Mouse (Mus musculus): ENCODE data around the gene Fndc5. TPM values are rescaled to one million over a fixed set of nuclear protein-coding genes. Genes with fewer than 3 reads are reported as not detected.
A peak's percentile ranks its signal among the peaks of the same experiment; 100 is the strongest.

The Fndc5 gene
- polyA plus RNA-seq, 1 experiment from 2014 or later, result 20.0 TPM

GRCm38 (mm10) chr4:129112231-129112630, 24.6 kb upstream of the Fndc5 start:
- H3K4me3 ChIP-seq, result no peak overlapping the region
- no peak overlapping the region for H3K27ac ChIP-seq
- no peak overlapping the region for H3K9ac ChIP-seq
- peaks cover 13% of the 10 kb centered on the region; the same call in 1 of the 2 replicates for H3K4me1 ChIP-seq
- no peak overlapping the region for H3K4me2 ChIP-seq (replicated peaks)
- no peaks in the 10 kb centered on the region for H3K9me3 ChIP-seq
- H3K36me3 ChIP-seq, result no peaks in the 10 kb centered on the region
- 62% methylated on average over 13 of the region's 13 CpGs for WGBS
- ATAC-seq (ENCODE audit: low FRiP score, low read depth), result no peak
- H3K27me3 ChIP-seq, result peaks cover 48% of the 10 kb centered on the region

GRCm38 (mm10) chr4:129113083-129113988, 23.5 kb upstream of the Fndc5 start:
- WGBS, result 36% methylated on average over 28 of the region's 28 CpGs
- ATAC-seq (ENCODE audit: low FRiP score, low read depth), result peak; percentile 64
- no peaks in the 10 kb centered on the region for H3K36me3 ChIP-seq
- H3K27ac ChIP-seq, result no peak overlapping the region
- no peaks in the 10 kb centered on the region for H3K9me3 ChIP-seq
- peaks cover 37% of the 10 kb centered on the region for H3K27me3 ChIP-seq
- H3K4me2 ChIP-seq (replicated peaks), result no peak overlapping the region
- H3K4me1 ChIP-seq, result peaks cover 13% of the 10 kb centered on the region; the same call in 1 of the 2 replicates
- H3K9ac ChIP-seq, result no peak overlapping the region
- H3K4me3 ChIP-seq, result no peak overlapping the region

GRCm38 (mm10) chr4:129116703-129117102, 20.1 kb upstream of the Fndc5 start:
- H3K4me3 ChIP-seq, result no peak overlapping the region
- no peaks in the 10 kb centered on the region for H3K9me3 ChIP-seq
- H3K27ac ChIP-seq, result no peak overlapping the region
- WGBS, result 95% methylated on average over 8 of the region's 8 CpGs
- no peaks in the 10 kb centered on the region for H3K36me3 ChIP-seq
- no peak overlapping the region for H3K9ac ChIP-seq
- H3K4me2 ChIP-seq (replicated peaks), result no peak overlapping the region
- H3K27me3 ChIP-seq, result peaks cover 68% of the 10 kb centered on the region
- peaks cover 24% of the 10 kb centered on the region for H3K4me1 ChIP-seq
- ATAC-seq (ENCODE audit: low FRiP score, low read depth), result no peak

GRCm38 (mm10) chr4:129117720-129118510, 18.9 kb upstream of the Fndc5 start:
- no peak overlapping the region for H3K27ac ChIP-seq
- H3K4me2 ChIP-seq (replicated peaks), result no peak overlapping the region
- no peak for ATAC-seq (ENCODE audit: low FRiP score, low read depth)
- H3K9ac ChIP-seq, result no peak overlapping the region
- H3K4me3 ChIP-seq, result no peak overlapping the region
- H3K4me1 ChIP-seq, result peaks cover 19% of the 10 kb centered on the region
- no peaks in the 10 kb centered on the region for H3K36me3 ChIP-seq
- H3K27me3 ChIP-seq, result peaks cover 79% of the 10 kb centered on the region
- no peaks in the 10 kb centered on the region for H3K9me3 ChIP-seq
- WGBS, result 85% methylated on average over 14 of the region's 14 CpGs

GRCm38 (mm10) chr4:129119708-129120107, 17.1 kb upstream of the Fndc5 start:
- Histone ChIP-seq H3K9ac (no peak overlapping the region), H3K4me1 (peaks cover 13% of the 10 kb centered on the region), H3K27ac (no peak overlapping the region), H3K27me3 (peaks cover 84% of the 10 kb centered on the region), H3K4me2 (replicated peaks) (no peak overlapping the region), H3K4me3 (no peak overlapping the region), H3K36me3 (no peaks in the 10 kb centered on the region), H3K9me3 (no peaks in the 10 kb centered on the region)
- no peak for ATAC-seq (ENCODE audit: low FRiP score, low read depth)
- 67% methylated on average over 10 of the region's 10 CpGs for WGBS

GRCm38 (mm10) chr4:129120520-129121445, 16.0 kb upstream of the Fndc5 start:
- H3K27me3 ChIP-seq, result peaks cover 84% of the 10 kb centered on the region
- no peaks in the 10 kb centered on the region for H3K9me3 ChIP-seq
- peak; percentile 52 for ATAC-seq (ENCODE audit: low FRiP score, low read depth)
- H3K9ac ChIP-seq, result peak overlapping the region; percentile 54
- H3K36me3 ChIP-seq, result no peaks in the 10 kb centered on the region
- H3K4me2 ChIP-seq (replicated peaks), result peak overlapping the region; percentile 94
- WGBS, result 1% methylated on average over 55 of the region's 59 CpGs
- H3K27ac ChIP-seq, result no peak overlapping the region
- peak overlapping the region; percentile 52 for H3K4me3 ChIP-seq
- H3K4me1 ChIP-seq, result peaks cover 23% of the 10 kb centered on the region

- WGBS, result 1% methylated on average over 17 of the region's 17 CpGs
- no peak for ATAC-seq (ENCODE audit: low FRiP score, low read depth)
- H3K9me3 ChIP-seq, result no peaks in the 10 kb centered on the region
- H3K4me2 ChIP-seq (replicated peaks), result peak within 1 kb of the TSS; percentile 94
- H3K9ac ChIP-seq, result peak within 1 kb of the TSS; percentile 54
- H3K4me1 ChIP-seq, result peaks cover 28% of the 10 kb centered on the region
- peak within 1 kb of the TSS; percentile 52 for H3K4me3 ChIP-seq
- no peaks in the 10 kb centered on the region for H3K36me3 ChIP-seq
- H3K27me3 ChIP-seq, result peaks cover 88% of the 10 kb centered on the region
- no peak within 1 kb of the TSS for H3K27ac ChIP-seq
These were observed 15.2 kb upstream of the Fndc5 start, which contains the start of gene Hpca for GRCm38 (mm10) chr4:129121569-129122086. Gene Hpca, minus strand, starts transcription at chr4:129122036.

- 27% methylated on average over 9 of the region's 9 CpGs for WGBS
- H3K27me3 ChIP-seq, result peaks cover 86% of the 10 kb centered on the region
These were observed 14.7 kb upstream of the Fndc5 start for GRCm38 (mm10) chr4:129122107-129122506.

GRCm38 (mm10) chr4:129122719-129123118, 14.1 kb upstream of the Fndc5 start:
- H3K9me3 ChIP-seq, result no peaks in the 10 kb centered on the region
- H3K36me3 ChIP-seq, result no peaks in the 10 kb centered on the region
- H3K27ac ChIP-seq, result no peak overlapping the region
- no peak overlapping the region for H3K9ac ChIP-seq
- peaks cover 28% of the 10 kb centered on the region for H3K4me1 ChIP-seq
- ATAC-seq (ENCODE audit: low FRiP score, low read depth), result no peak
- WGBS, result 35% methylated on average over 8 of the region's 8 CpGs
- peaks cover 86% of the 10 kb centered on the region for H3K27me3 ChIP-seq
- no peak overlapping the region for H3K4me2 ChIP-seq (replicated peaks)
- no peak overlapping the region for H3K4me3 ChIP-seq

More at GRCm38 (mm10) chr4:129122107-129122506, 14.7 kb upstream of the Fndc5 start:
- Histone ChIP-seq H3K9me3 (no peaks in the 10 kb centered on the region), H3K4me1 (peaks cover 28% of the 10 kb centered on the region), H3K9ac (no peak overlapping the region), H3K36me3 (no peaks in the 10 kb centered on the region), H3K27ac (no peak overlapping the region), H3K4me2 (replicated peaks) (no peak overlapping the region), H3K4me3 (no peak overlapping the region)
- no peak for ATAC-seq (ENCODE audit: low FRiP score, low read depth)

GRCm38 (mm10) chr4:129124652-129125146, 12.1 kb upstream of the Fndc5 start:
- 4% methylated on average over 13 of the region's 13 CpGs for WGBS
- no peak for ATAC-seq (ENCODE audit: low FRiP score, low read depth)
- H3K9ac ChIP-seq, result no peak overlapping the region
- H3K36me3 ChIP-seq, result no peaks in the 10 kb centered on the region
- H3K27me3 ChIP-seq, result peaks cover 75% of the 10 kb centered on the region
- H3K4me3 ChIP-seq, result no peak overlapping the region
- H3K4me2 ChIP-seq (replicated peaks), result no peak overlapping the region
- peaks cover 41% of the 10 kb centered on the region for H3K4me1 ChIP-seq
- no peaks in the 10 kb centered on the region for H3K9me3 ChIP-seq
- H3K27ac ChIP-seq, result no peak overlapping the region

Measured in limb, embryonic 13.5 days (tissue).